Mouse (Mus musculus): ENCODE data around the gene Pik3ap1. TPM values are rescaled to one million over a fixed set of nuclear protein-coding genes. Genes with fewer than 3 reads are reported as not detected.

Gene Pik3ap1
- polyA plus RNA-seq, 1 experiment from 2014 or later = 2.1 TPM

GRCm38 (mm10) chr19:41339020-41339836 lies 45.7 kb downstream of the Pik3ap1 start:
- no peaks in the 10 kb centered on the region for H3K27me3 ChIP-seq (ENCODE audit: insufficient read depth, low read length)
- 0 out of 2 replicates have a peak, but pooled peaks have one; percentile 27 for ATAC-seq (ENCODE audit: low FRiP score, low TSS enrichment)
- H3K4me1 ChIP-seq (ENCODE audit: insufficient read depth, low read length) = no peaks in the 10 kb centered on the region
- H3K36me3 ChIP-seq (ENCODE audit: insufficient read depth, low read length) = no peaks in the 10 kb centered on the region
- no peak overlapping the region for H3K4me3 ChIP-seq (ENCODE audit: low read length)
- H3K4me2 ChIP-seq (replicated peaks; ENCODE audit: low read depth, low read length) = no peak overlapping the region
- H3K9me3 ChIP-seq (ENCODE audit: low read length) = no peaks in the 10 kb centered on the region
- no peak overlapping the region for H3K27ac ChIP-seq (ENCODE audit: low read length)
- no peak overlapping the region for H3K9ac ChIP-seq (replicated peaks; ENCODE audit: low read length)
- 68% methylated on average over 21 of the region's 21 CpGs for WGBS

GRCm38 (mm10) chr19:41338379-41338778 lies 46.5 kb downstream of the Pik3ap1 start:
- Histone ChIP-seq H3K9ac (replicated peaks; ENCODE audit: low read length) (no peak overlapping the region), H3K27me3 (ENCODE audit: insufficient read depth, low read length) (no peaks in the 10 kb centered on the region), H3K27ac (ENCODE audit: low read length) (no peak overlapping the region), H3K36me3 (ENCODE audit: insufficient read depth, low read length) (no peaks in the 10 kb centered on the region), H3K9me3 (ENCODE audit: low read length) (no peaks in the 10 kb centered on the region), H3K4me3 (ENCODE audit: low read length) (no peak overlapping the region), H3K4me1 (ENCODE audit: insufficient read depth, low read length) (no peaks in the 10 kb centered on the region), H3K4me2 (replicated peaks; ENCODE audit: low read depth, low read length) (no peak overlapping the region)
- no peak for ATAC-seq (ENCODE audit: low FRiP score, low TSS enrichment)
- 81% methylated on average over 6 of the region's 6 CpGs for WGBS

GRCm38 (mm10) chr19:41335721-41336120 lies 49.2 kb downstream of the Pik3ap1 start:
- Histone ChIP-seq H3K9ac (replicated peaks; ENCODE audit: low read length) (no peak overlapping the region), H3K27me3 (ENCODE audit: insufficient read depth, low read length) (no peaks in the 10 kb centered on the region), H3K27ac (ENCODE audit: low read length) (no peak overlapping the region), H3K4me1 (ENCODE audit: insufficient read depth, low read length) (no peaks in the 10 kb centered on the region), H3K4me3 (ENCODE audit: low read length) (no peak overlapping the region), H3K9me3 (ENCODE audit: low read length) (no peaks in the 10 kb centered on the region), H3K36me3 (ENCODE audit: insufficient read depth, low read length) (no peaks in the 10 kb centered on the region), H3K4me2 (replicated peaks; ENCODE audit: low read depth, low read length) (no peak overlapping the region)
- ATAC-seq (ENCODE audit: low FRiP score, low TSS enrichment) = no peak
- WGBS = 82% methylated on average over 3 of the region's 3 CpGs

- Histone ChIP-seq H3K4me2 (replicated peaks; ENCODE audit: low read depth, low read length) (no peak overlapping the region), H3K9me3 (ENCODE audit: low read length) (no peaks in the 10 kb centered on the region), H3K4me3 (ENCODE audit: low read length) (no peak overlapping the region), H3K36me3 (ENCODE audit: insufficient read depth, low read length) (no peaks in the 10 kb centered on the region), H3K27ac (ENCODE audit: low read length) (no peak overlapping the region), H3K9ac (replicated peaks; ENCODE audit: low read length) (no peak overlapping the region), H3K4me1 (ENCODE audit: insufficient read depth, low read length) (no peaks in the 10 kb centered on the region), H3K27me3 (ENCODE audit: insufficient read depth, low read length) (no peaks in the 10 kb centered on the region)
- WGBS = 82% methylated on average over 8 of the region's 8 CpGs
- ATAC-seq (ENCODE audit: low FRiP score, low TSS enrichment) = no peak
Observed at GRCm38 (mm10) chr19:41332986-41333385, 51.9 kb downstream of the Pik3ap1 start.

- Histone ChIP-seq H3K9ac (replicated peaks; ENCODE audit: low read length) (no peak overlapping the region), H3K27ac (ENCODE audit: low read length) (no peak overlapping the region), H3K4me3 (ENCODE audit: low read length) (no peak overlapping the region), H3K9me3 (ENCODE audit: low read length) (no peaks in the 10 kb centered on the region), H3K36me3 (ENCODE audit: insufficient read depth, low read length) (no peaks in the 10 kb centered on the region), H3K4me2 (replicated peaks; ENCODE audit: low read depth, low read length) (no peak overlapping the region), H3K4me1 (ENCODE audit: insufficient read depth, low read length) (no peaks in the 10 kb centered on the region), H3K27me3 (ENCODE audit: insufficient read depth, low read length) (no peaks in the 10 kb centered on the region)
- ATAC-seq (ENCODE audit: low FRiP score, low TSS enrichment) = no peak
- 84% methylated on average over 12 of the region's 12 CpGs for WGBS
Observed at GRCm38 (mm10) chr19:41332228-41332627, 52.7 kb downstream of the Pik3ap1 start.

GRCm38 (mm10) chr19:41330401-41330800 lies 54.5 kb downstream of the Pik3ap1 start:
- no peak overlapping the region for H3K4me2 ChIP-seq (replicated peaks; ENCODE audit: low read depth, low read length)
- ATAC-seq (ENCODE audit: low FRiP score, low TSS enrichment) = no peak
- 89% methylated on average over 7 of the region's 7 CpGs for WGBS

GRCm38 (mm10) chr19:41329961-41330360 lies 54.9 kb downstream of the Pik3ap1 start:
- Histone ChIP-seq H3K9me3 (ENCODE audit: low read length) (no peaks in the 10 kb centered on the region), H3K36me3 (ENCODE audit: insufficient read depth, low read length) (no peaks in the 10 kb centered on the region), H3K4me2 (replicated peaks; ENCODE audit: low read depth, low read length) (no peak overlapping the region), H3K27ac (ENCODE audit: low read length) (no peak overlapping the region), H3K4me3 (ENCODE audit: low read length) (no peak overlapping the region), H3K9ac (replicated peaks; ENCODE audit: low read length) (no peak overlapping the region), H3K4me1 (ENCODE audit: insufficient read depth, low read length) (no peaks in the 10 kb centered on the region), H3K27me3 (ENCODE audit: insufficient read depth, low read length) (no peaks in the 10 kb centered on the region)
- 94% methylated on average over 7 of the region's 7 CpGs for WGBS
- ATAC-seq (ENCODE audit: low FRiP score, low TSS enrichment) = no peak

More at GRCm38 (mm10) chr19:41330401-41330800, 54.5 kb downstream of the Pik3ap1 start:
- no peak overlapping the region for H3K9ac ChIP-seq (replicated peaks; ENCODE audit: low read length)
- no peaks in the 10 kb centered on the region for H3K9me3 ChIP-seq (ENCODE audit: low read length)
- no peaks in the 10 kb centered on the region for H3K27me3 ChIP-seq (ENCODE audit: insufficient read depth, low read length)
- H3K4me1 ChIP-seq (ENCODE audit: insufficient read depth, low read length) = no peaks in the 10 kb centered on the region
- no peak overlapping the region for H3K4me3 ChIP-seq (ENCODE audit: low read length)
- no peaks in the 10 kb centered on the region for H3K36me3 ChIP-seq (ENCODE audit: insufficient read depth, low read length)
- H3K27ac ChIP-seq (ENCODE audit: low read length) = no peak overlapping the region

- WGBS = 74% methylated on average over 9 of the region's 9 CpGs
- no peak overlapping the region for H3K4me3 ChIP-seq (ENCODE audit: low read length)
- H3K27me3 ChIP-seq (ENCODE audit: insufficient read depth, low read length) = no peaks in the 10 kb centered on the region
- no peak overlapping the region for H3K27ac ChIP-seq (ENCODE audit: low read length)
- H3K4me1 ChIP-seq (ENCODE audit: insufficient read depth, low read length) = no peaks in the 10 kb centered on the region
- H3K4me2 ChIP-seq (replicated peaks; ENCODE audit: low read depth, low read length) = no peak overlapping the region
- no peaks in the 10 kb centered on the region for H3K9me3 ChIP-seq (ENCODE audit: low read length)
- no peaks in the 10 kb centered on the region for H3K36me3 ChIP-seq (ENCODE audit: insufficient read depth, low read length)
- ATAC-seq (ENCODE audit: low FRiP score, low TSS enrichment) = no peak
- no peak overlapping the region for H3K9ac ChIP-seq (replicated peaks; ENCODE audit: low read length)
Observed at GRCm38 (mm10) chr19:41328743-41329142, 56.2 kb downstream of the Pik3ap1 start.

GRCm38 (mm10) chr19:41323813-41324212 lies 61.1 kb downstream of the Pik3ap1 start:
- H3K27ac ChIP-seq (ENCODE audit: low read length) = no peak overlapping the region
- H3K4me2 ChIP-seq (replicated peaks; ENCODE audit: low read depth, low read length) = no peak overlapping the region
- no peaks in the 10 kb centered on the region for H3K36me3 ChIP-seq (ENCODE audit: insufficient read depth, low read length)
- no peaks in the 10 kb centered on the region for H3K4me1 ChIP-seq (ENCODE audit: insufficient read depth, low read length)
- no peaks in the 10 kb centered on the region for H3K9me3 ChIP-seq (ENCODE audit: low read length)
- no peak overlapping the region for H3K4me3 ChIP-seq (ENCODE audit: low read length)
- H3K27me3 ChIP-seq (ENCODE audit: insufficient read depth, low read length) = no peaks in the 10 kb centered on the region
- H3K9ac ChIP-seq (replicated peaks; ENCODE audit: low read length) = no peak overlapping the region
- ATAC-seq (ENCODE audit: low FRiP score, low TSS enrichment) = no peak

- H3K4me3 ChIP-seq (ENCODE audit: low read length) = no peak overlapping the region
- WGBS = 81% methylated on average over 4 of the region's 4 CpGs
- H3K4me1 ChIP-seq (ENCODE audit: insufficient read depth, low read length) = no peaks in the 10 kb centered on the region
- ATAC-seq (ENCODE audit: low FRiP score, low TSS enrichment) = no peak
- H3K27ac ChIP-seq (ENCODE audit: low read length) = no peak overlapping the region
- no peak overlapping the region for H3K9ac ChIP-seq (replicated peaks; ENCODE audit: low read length)
- H3K4me2 ChIP-seq (replicated peaks; ENCODE audit: low read depth, low read length) = no peak overlapping the region
- no peaks in the 10 kb centered on the region for H3K27me3 ChIP-seq (ENCODE audit: insufficient read depth, low read length)
- no peaks in the 10 kb centered on the region for H3K36me3 ChIP-seq (ENCODE audit: insufficient read depth, low read length)
- no peaks in the 10 kb centered on the region for H3K9me3 ChIP-seq (ENCODE audit: low read length)
Observed at GRCm38 (mm10) chr19:41323125-41323524, 61.8 kb downstream of the Pik3ap1 start.

Measured in kidney, embryonic 16.5 days (tissue).